Mouse (Mus musculus) G1E (cell line): ENCODE measurements at regions not wholly inside any gene's neighbourhood (a gene's known extent, or its start where the extent isn't known, plus 50 kb on each side); places are given as distances from the start of the nearest gene placed in this dataset.

Experiments
- CTCF ChIP-seq: IDR thresholded peaks from 2 replicates; pipeline ENCODE4 v1.5.1; 2012; ENCODE audit warnings: low read depth, low read length, inconsistent platforms, mixed read lengths
- GATA2 ChIP-seq: IDR thresholded peaks from 2 replicates; pipeline ENCODE4 v1.6.1; 2012; ENCODE audit warnings: low read depth, low read length, inconsistent platforms, borderline replicate concordance
- POLR2AphosphoS5 ChIP-seq: IDR thresholded peaks from 2 replicates; pipeline ENCODE4 v1.6.1; 2012; ENCODE audit warnings: low read depth, low read length, inconsistent platforms; ENCODE audit not compliant: insufficient replicate concordance
- TAL1 ChIP-seq: conservative IDR thresholded peaks from 2 replicates; pipeline ENCODE4 v1.6.1; 2012; ENCODE audit warnings: low read depth, low read length, inconsistent platforms, mixed read lengths

DNA sequence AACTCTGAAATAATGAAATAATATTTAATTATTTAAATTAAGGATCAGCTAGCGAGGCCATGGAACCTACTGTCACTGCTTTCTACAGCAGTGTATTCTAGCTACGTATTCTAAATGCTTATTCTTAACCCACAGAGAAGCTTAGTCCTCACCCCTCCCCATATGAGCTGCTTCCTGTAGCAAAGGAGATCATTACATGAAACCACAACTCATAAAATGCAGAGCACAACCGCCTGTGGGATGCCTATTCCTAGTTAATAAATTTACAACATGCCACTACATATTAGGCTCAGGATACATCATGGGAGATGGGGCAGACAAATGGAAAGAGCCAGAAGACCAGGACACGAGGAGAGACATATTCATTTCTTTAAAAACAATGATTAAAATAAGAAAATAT lies 87.8 kb upstream of the Klhl1 start:
- TF ChIP-seq POLR2AphosphoS5 (no peak), GATA2 (no peak), CTCF (no peak), TAL1 (no peak)
